Mouse (Mus musculus): ENCODE results near the gene Ppip5k1. TPM values are rescaled to one million over a fixed set of nuclear protein-coding genes. Genes with fewer than 3 reads are reported as not detected.
"Not testable (repeated sequence)": the region's sequence is repeated elsewhere in the genome, so short reads cannot be mapped to it uniquely, and the experiment has no call there.

The Ppip5k1 gene
- polyA plus RNA-seq (2016; fragmentation: Nextera tagmentation; extraction: Ambion mirVana), result 11.2 and 11.4 TPM in 2 replicates

DNA sequence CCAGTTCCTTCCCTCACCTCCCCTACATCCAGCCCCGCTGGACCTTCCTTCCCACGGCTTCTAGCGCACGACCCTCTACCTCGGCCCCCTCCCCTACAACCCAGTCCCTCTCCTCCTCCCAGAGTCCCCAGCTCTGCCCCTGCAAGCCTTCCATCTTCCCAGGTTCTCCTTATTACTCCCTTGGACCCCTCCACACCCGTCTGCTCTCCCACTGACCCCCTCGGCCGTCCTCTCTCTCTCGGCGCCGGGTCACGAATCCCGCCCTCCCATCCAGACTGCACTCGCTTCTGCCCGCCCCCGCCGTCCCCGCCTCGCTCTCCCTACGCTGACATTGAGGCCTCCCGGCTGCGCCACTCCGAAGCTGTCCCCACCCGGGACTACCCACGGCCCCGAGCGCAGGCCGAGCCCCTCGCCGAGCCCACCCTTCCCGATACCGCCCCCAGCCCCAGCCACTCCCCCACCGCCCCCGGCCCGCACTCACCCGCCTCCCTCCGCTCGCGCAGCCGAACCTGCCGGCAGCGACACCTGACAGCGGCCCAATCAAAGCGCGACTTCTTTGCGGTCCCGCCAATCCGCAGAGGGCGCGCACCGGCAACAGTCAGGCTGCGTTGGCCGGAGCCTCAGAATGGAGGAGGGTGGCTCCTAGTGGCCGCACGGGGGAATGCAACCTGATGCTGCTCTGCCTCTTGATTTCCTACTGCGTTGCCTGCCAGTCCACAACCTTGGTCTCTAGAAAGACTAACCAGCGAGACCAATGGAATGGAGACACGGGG is at the start of gene Ppip5k1:
Gene Ppip5k1 (minus strand): TSS at position 577 of the 773 bp plus-strand sequence.
- under 1% methylated on average over 58 of the region's 58 CpGs for WGBS
- DNase-seq (ENCODE audit: low spot score), result peak; percentile 98
- H3K4me1 ChIP-seq, result peaks cover 29% of the 10 kb centered on the region

DNA sequence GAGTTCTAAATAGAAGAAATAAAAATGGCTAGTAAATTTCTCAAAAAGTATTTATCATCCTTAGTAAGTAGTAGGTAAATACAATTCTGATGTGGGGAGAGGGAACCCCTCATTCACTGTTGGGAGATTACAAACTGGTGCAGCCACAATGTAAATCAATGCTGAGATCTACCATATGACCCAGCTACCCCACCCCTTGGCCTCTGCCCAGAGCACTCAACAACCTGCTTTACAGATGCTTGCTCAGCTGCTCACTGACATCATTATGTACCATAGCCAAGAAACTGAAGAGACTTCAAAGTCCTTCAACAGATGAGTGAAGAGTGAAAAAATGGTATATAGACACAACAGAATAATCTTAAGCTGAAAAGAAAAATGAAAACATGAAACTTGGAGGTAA is 48.1 kb upstream of the Ppip5k1 start:
- H3K27me3 ChIP-seq (ENCODE audit: low read depth, poor library complexity, severe bottlenecking), result no peaks in the 10 kb centered on the region
- DNase-seq (ENCODE audit: low spot score), result no peak
- H3K9me3 ChIP-seq (replicated peaks), result no peaks in the 10 kb centered on the region
- H3K36me3 ChIP-seq, result no peaks in the 10 kb centered on the region
- H3K27ac ChIP-seq (replicated peaks), result no peak overlapping the region
- H3K4me3 ChIP-seq, result no peak overlapping the region
- H3K4me1 ChIP-seq, result no peaks in the 10 kb centered on the region

More for the DNA sequence above, at the start of gene Ppip5k1:
- Histone ChIP-seq H3K36me3 (no peaks in the 10 kb centered on the region), H3K27me3 (ENCODE audit: low read depth, poor library complexity, severe bottlenecking) (peaks cover 39% of the 10 kb centered on the region), H3K9me3 (replicated peaks) (no peaks in the 10 kb centered on the region), H3K27ac (replicated peaks) (peak within 1 kb of the TSS; percentile 92), H3K4me3 (peak within 1 kb of the TSS; percentile 88)

DNA sequence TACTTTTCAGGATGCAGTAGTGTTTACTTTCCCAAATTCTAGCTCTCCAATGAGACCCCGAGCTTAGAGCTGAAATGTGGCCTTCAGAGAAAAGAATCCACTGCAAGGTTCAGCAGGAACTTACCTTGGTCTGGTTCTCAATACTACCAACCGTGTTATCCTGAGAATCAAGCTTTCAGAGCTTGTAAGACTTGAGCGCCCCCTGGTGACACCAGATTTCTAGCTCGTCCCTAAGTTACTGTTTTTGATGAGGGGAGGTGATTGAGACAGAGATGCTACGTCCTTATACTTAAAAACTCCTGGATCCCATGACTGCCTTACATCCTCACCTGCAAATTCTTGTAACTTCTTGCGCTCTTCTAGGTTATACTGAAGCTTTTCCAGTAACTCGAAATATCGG is 41.4 kb upstream of the Ppip5k1 start:
- Histone ChIP-seq H3K9me3 (replicated peaks) (no peaks in the 10 kb centered on the region), H3K27me3 (ENCODE audit: low read depth, poor library complexity, severe bottlenecking) (no peaks in the 10 kb centered on the region), H3K4me3 (no peak overlapping the region), H3K27ac (replicated peaks) (no peak overlapping the region), H3K4me1 (no peaks in the 10 kb centered on the region), H3K36me3 (no peaks in the 10 kb centered on the region)
- 15% methylated on average over 8 of the region's 8 CpGs for WGBS
- peak; percentile 75 for DNase-seq (ENCODE audit: low spot score)

DNA sequence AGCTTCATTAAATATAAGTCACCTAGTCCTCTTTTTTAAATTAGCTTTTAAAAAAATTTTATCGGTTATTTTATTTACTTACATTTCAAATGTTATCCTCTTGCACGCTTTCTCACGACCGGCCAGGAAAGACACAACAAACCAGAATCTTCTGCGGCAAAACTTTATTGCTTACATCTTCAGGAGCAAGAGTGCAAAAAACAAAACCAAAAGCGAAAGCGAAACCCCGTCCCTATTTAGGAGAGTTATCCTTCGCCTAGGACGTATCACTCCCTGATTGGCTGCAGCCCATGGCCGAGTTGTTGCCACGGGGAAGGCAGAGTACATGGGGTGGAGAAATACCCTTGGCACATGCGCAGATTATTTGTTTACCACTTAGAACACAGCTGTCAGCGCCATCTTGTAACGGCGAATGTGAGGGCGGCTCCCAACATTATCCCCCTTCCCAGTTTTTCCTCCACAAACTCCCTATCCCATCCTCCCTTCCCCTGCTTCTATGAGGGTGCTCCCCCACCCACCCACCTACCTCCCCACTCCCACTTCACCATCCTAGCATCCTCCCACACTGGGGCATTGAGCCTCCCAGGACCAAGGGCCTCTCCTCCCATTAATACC is 31.9 kb upstream of the Ppip5k1 start, which contains the start of gene Strc:
Gene Strc (minus strand): TSS at position 208 of the 615 bp plus-strand sequence.
- H3K4me1 ChIP-seq; H3K36me3 ChIP-seq; H3K4me3 ChIP-seq; DNase-seq (ENCODE audit: low spot score); H3K27me3 ChIP-seq (ENCODE audit: low read depth, poor library complexity, severe bottlenecking); H3K9me3 ChIP-seq (replicated peaks); H3K27ac ChIP-seq (replicated peaks): not testable (repeated sequence)
- WGBS, result 92% methylated on average over 17 of the region's 17 CpGs

DNA sequence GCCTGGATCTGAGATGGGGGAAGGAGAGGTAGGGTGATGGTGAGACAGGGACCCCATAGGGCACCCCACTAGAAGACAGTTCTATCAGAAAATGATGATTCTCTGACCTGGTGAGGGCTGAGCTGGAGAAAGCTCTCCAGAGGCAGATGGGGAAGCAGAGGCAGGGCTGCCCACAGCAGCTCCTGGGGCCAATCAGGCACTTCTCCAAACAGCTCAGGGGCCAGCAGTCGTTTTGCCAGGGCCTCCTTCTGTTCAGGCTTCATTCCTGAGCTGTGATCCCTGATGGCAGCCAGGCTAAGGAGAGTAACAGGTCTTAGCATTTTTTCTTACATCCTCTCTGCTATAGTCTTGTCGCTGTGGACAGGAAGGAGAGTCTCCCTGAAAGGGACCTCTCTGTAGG is 19.6 kb upstream of the Ppip5k1 start:
- WGBS, result 63% methylated on average over 2 of the region's 2 CpGs

DNA sequence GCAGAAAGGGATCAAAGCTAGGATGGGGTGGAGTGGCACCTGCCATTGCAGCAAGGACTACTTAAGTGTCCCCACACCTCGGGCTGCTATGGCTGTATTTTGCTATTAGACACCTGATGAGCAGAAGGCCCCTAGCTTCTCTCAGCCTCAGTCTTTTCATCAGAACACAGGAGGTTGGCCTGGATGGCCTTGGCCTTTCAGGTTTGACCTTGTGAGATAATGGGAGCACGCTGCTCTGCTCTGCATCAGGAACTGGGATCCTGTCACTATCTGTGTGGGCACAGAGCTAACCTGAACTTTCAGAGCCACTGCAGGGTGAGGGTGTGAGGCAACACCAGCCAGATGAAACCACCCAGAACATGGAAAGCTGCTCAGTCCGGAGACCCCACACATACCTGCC is 17.1 kb upstream of the Ppip5k1 start:
- H3K27ac ChIP-seq (replicated peaks), result no peak overlapping the region
- H3K9me3 ChIP-seq (replicated peaks), result no peaks in the 10 kb centered on the region
- no peaks in the 10 kb centered on the region; the same call in 1 of the 2 replicates for H3K4me1 ChIP-seq
- no peaks in the 10 kb centered on the region for H3K36me3 ChIP-seq
- H3K27me3 ChIP-seq (ENCODE audit: low read depth, poor library complexity, severe bottlenecking), result no peaks in the 10 kb centered on the region
- WGBS, result 72% methylated on average over 3 of the region's 3 CpGs
- H3K4me3 ChIP-seq, result no peak overlapping the region
- DNase-seq (ENCODE audit: low spot score), result no peak

More for the DNA sequence above, 19.6 kb upstream of the Ppip5k1 start:
- no peaks in the 10 kb centered on the region; the same call in 1 of the 2 replicates for H3K4me1 ChIP-seq
- no peaks in the 10 kb centered on the region for H3K36me3 ChIP-seq
- H3K27me3 ChIP-seq (ENCODE audit: low read depth, poor library complexity, severe bottlenecking), result no peaks in the 10 kb centered on the region
- H3K4me3 ChIP-seq, result no peak overlapping the region
- no peak for DNase-seq (ENCODE audit: low spot score)
- H3K9me3 ChIP-seq (replicated peaks), result no peaks in the 10 kb centered on the region
- no peak overlapping the region for H3K27ac ChIP-seq (replicated peaks)

DNA sequence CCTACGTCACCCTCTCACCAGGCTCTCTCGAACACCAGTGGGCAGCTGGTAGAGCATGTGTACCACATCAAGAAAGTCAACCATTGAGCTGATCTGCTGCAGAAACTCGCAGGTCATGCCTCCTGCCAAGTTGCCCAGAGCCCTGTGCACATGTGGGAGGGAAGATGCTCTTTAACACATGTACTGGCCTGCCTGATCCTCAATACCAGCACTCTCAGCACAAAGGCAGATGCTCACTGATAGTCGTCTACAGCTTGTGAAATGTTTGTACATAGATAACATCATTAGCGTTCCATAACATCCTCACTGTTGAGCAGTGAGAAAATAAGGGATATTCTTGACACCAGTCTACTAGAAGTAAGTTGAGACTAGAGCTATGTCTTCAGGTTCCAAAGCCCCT is 15.7 kb upstream of the Ppip5k1 start:
- Histone ChIP-seq H3K27ac (replicated peaks) (no peak overlapping the region), H3K4me3 (no peak overlapping the region), H3K4me1 (no peaks in the 10 kb centered on the region), H3K27me3 (ENCODE audit: low read depth, poor library complexity, severe bottlenecking) (no peaks in the 10 kb centered on the region), H3K36me3 (no peaks in the 10 kb centered on the region), H3K9me3 (replicated peaks) (no peaks in the 10 kb centered on the region)
- DNase-seq (ENCODE audit: low spot score), result no peak
- 88% methylated on average over 5 of the region's 5 CpGs for WGBS

DNA sequence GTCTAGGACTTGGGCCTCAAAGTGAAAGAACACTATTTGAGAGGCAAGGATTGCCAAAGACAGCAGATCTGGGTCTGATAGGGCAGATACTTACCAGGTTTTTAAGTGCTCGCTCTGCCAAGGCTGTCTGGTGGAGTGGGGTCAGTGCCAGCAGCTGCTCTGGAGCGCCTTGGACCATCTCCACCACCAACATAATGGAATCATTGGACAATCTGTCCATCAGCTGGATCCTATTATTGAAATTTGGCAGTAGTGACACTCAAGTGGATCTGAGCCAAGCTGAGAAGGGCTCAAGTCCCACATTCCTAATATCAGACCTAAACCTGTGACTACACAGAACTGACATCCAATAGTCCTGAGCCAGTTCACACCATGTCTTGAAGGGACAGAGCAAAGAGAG is 13.6 kb upstream of the Ppip5k1 start:
- Histone ChIP-seq H3K4me3 (no peak overlapping the region), H3K27me3 (ENCODE audit: low read depth, poor library complexity, severe bottlenecking) (no peaks in the 10 kb centered on the region), H3K4me1 (no peaks in the 10 kb centered on the region), H3K27ac (replicated peaks) (no peak overlapping the region), H3K9me3 (replicated peaks) (no peaks in the 10 kb centered on the region), H3K36me3 (no peaks in the 10 kb centered on the region)
- 89% methylated on average over 2 of the region's 2 CpGs for WGBS
- no peak for DNase-seq (ENCODE audit: low spot score)

DNA sequence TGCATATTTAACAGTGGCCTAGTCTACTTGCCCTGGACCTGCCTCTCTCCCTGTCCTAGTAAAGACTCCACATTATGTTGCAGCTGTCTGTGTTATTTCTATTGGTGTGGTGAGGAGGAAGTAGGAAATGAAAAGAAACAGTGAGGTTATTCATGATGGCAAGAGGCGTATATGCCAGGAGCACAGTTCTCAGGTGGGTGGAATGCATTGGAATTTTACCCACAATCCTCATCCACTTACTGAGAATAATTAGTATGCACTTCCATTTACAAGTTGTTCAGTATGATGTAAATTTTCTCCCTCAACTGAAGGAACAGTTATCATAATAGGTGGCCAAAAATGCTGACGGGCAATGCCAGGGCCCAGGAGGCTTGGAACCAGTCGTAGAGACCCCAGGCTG is 8.5 kb upstream of the Ppip5k1 start:
- H3K9me3 ChIP-seq (replicated peaks), result no peaks in the 10 kb centered on the region
- no peaks in the 10 kb centered on the region for H3K36me3 ChIP-seq
- no peak for DNase-seq (ENCODE audit: low spot score)
- H3K4me3 ChIP-seq, result no peak overlapping the region
- no peak overlapping the region for H3K27ac ChIP-seq (replicated peaks)
- H3K27me3 ChIP-seq (ENCODE audit: low read depth, poor library complexity, severe bottlenecking), result peaks cover 14% of the 10 kb centered on the region
- 96% methylated on average over 3 of the region's 3 CpGs for WGBS
- H3K4me1 ChIP-seq, result peaks cover 9% of the 10 kb centered on the region

DNA sequence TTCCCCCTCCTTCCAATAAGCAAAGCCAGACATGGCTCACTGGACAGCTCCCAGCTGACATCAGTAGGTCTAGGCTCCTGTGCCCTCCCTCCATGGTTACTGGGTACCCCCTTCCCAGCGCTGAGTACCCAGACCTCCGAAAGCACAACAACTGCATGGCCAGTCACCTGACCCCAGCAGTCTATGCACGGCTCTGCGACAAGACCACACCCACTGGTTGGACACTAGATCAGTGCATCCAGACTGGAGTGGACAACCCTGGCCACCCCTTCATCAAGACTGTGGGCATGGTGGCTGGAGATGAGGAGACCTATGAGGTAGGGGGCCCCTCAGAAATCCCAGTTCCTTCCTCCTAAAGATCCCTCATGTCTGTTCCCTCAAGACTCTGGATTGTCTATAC is 4.3 kb upstream of the Ppip5k1 start:
- no peak for DNase-seq (ENCODE audit: low spot score)
- Histone ChIP-seq H3K36me3 (no peaks in the 10 kb centered on the region), H3K9me3 (replicated peaks) (no peaks in the 10 kb centered on the region), H3K4me3 (no peak overlapping the region), H3K27ac (replicated peaks) (no peak overlapping the region), H3K27me3 (ENCODE audit: low read depth, poor library complexity, severe bottlenecking) (peaks cover 40% of the 10 kb centered on the region), H3K4me1 (peaks cover 23% of the 10 kb centered on the region)
- 58% methylated on average over 4 of the region's 4 CpGs for WGBS

DNA sequence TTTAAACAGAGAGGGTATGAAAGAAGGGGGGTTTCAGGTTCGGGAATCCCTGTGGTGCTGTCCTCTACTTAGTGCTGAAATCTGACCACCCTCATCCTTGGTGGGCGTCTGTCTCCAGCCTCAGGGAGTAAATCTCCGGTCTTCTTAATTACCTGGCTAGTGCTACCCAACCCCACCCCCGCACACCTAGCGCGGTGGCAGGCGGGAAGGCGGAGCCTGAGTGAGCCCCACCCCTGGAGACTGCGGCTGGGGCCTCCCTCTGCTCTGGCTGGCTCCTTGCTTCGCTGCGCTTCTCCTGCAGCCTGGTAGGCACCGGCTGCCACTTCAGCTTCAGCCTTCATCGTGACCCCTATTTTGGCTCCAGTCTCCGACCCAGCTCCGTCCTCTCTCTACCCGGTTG is 3.2 kb upstream of the Ppip5k1 start:
- DNase-seq (ENCODE audit: low spot score), result peak; percentile 40
- H3K4me3 ChIP-seq, result peak overlapping the region; percentile 50
- H3K27me3 ChIP-seq (ENCODE audit: low read depth, poor library complexity, severe bottlenecking), result peaks cover 40% of the 10 kb centered on the region
- WGBS, result under 1% methylated on average over 16 of the region's 16 CpGs
- H3K27ac ChIP-seq (replicated peaks), result peak overlapping the region; percentile 3
- H3K4me1 ChIP-seq, result peaks cover 29% of the 10 kb centered on the region
- H3K36me3 ChIP-seq, result no peaks in the 10 kb centered on the region
- H3K9me3 ChIP-seq (replicated peaks), result no peaks in the 10 kb centered on the region

DNA sequence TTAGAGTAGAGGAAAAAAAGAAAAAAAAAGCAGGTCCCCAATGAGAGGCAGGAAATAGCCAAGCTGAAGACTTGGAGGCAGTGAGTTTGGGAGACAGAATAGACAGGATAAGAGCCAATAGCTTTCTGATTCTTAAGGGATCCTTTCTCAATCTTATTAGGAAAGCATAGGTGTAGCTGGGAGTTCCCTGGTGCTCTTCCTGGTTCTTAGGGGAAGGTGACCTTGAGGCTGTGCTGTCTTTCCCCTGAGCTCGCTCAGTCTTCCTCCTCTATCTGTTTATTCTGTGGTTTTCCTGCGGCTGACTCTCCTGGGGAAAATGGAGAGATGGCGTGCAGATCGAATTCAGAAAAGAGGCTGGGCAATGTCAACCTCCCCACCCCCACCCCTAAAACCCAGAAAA is 2.8 kb upstream of the Ppip5k1 start:
- 5% methylated on average over 4 of the region's 4 CpGs for WGBS
- Histone ChIP-seq H3K27me3 (ENCODE audit: low read depth, poor library complexity, severe bottlenecking) (peaks cover 40% of the 10 kb centered on the region), H3K9me3 (replicated peaks) (no peaks in the 10 kb centered on the region), H3K4me3 (peak overlapping the region; percentile 50), H3K4me1 (peaks cover 29% of the 10 kb centered on the region), H3K27ac (replicated peaks) (no peak overlapping the region), H3K36me3 (no peaks in the 10 kb centered on the region)
- no peak for DNase-seq (ENCODE audit: low spot score)

DNA sequence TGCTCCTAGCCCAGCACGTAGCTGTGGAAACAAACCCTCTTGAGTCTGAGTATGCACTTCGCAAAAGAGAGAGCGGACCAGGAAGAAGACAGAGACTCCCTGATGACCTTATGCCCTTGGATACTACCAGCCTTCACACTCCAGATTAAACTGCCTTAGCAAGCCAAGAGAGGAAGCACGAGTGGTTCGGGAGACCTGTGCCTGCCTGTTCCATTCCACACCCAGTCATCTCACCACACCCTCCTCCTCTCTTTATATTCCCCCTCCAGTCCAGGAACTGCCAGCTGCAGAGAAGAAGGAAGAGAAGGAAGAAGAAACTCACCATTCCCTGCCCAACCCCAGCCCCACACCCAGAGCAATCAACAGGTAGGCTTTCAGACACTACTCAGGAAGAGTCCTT is 2.3 kb upstream of the Ppip5k1 start, which contains the start of gene Ckmt1:
Gene Ckmt1 (plus strand): TSS at position 221 of the 400 bp plus-strand sequence.
- Histone ChIP-seq H3K9me3 (replicated peaks) (no peaks in the 10 kb centered on the region), H3K27ac (replicated peaks) (peak within 1 kb of the TSS; percentile 3)
- WGBS, result 64% methylated on average over 5 of the region's 5 CpGs

More for the DNA sequence above, 2.3 kb upstream of the Ppip5k1 start, which contains the start of gene Ckmt1:
- Histone ChIP-seq H3K4me1 (peaks cover 29% of the 10 kb centered on the region), H3K27me3 (ENCODE audit: low read depth, poor library complexity, severe bottlenecking) (peaks cover 40% of the 10 kb centered on the region), H3K36me3 (no peaks in the 10 kb centered on the region), H3K4me3 (peak within 1 kb of the TSS; percentile 50)
- DNase-seq (ENCODE audit: low spot score), result no peak
